Mouse (Mus musculus): Measurements from ENCODE around the gene Pnpla2.

GRCm38 (mm10) chr7:141464603-141465201 lies 9.7 kb downstream of the Pnpla2 start:
- TF ChIP-seq CTCF (IDR thresholded peaks at IDR 0.05; ENCODE audit: low read depth) = no peak
- TF ChIP-seq EP300 (IDR thresholded peaks at IDR 0.05; ENCODE audit: low read depth) = no peak

Measured in heart, postnatal 0 days (tissue).